ENCODE assay signal across 22 mouse cellular contexts in genomic region chr3:128149216-128149615, GRCm38 (mm10).
"Had no signal": no experiment of that assay in that cellular context is flagged by ENCODE, and none has a peak within 500 bp of the region (broad histone marks: within the 10 kb centered on the region; RNA-seq: fewer than 3 reads in every experiment).

No protein-coding gene starts in this region.

- H3K4me3 ChIP-seq: kidney, embryonic 15.5 days; limb, embryonic 12.5 days; limb, embryonic 15.5 days; midbrain, embryonic 13.5 days; myocyte; neural tube, embryonic 13.5 days had no signal

- H3K9me3 ChIP-seq: kidney, embryonic 15.5 days; limb, embryonic 12.5 days; limb, embryonic 15.5 days; midbrain, embryonic 13.5 days; neural tube, embryonic 13.5 days had no signal

- H3K4me2 ChIP-seq: kidney, embryonic 15.5 days; limb, embryonic 12.5 days; limb, embryonic 15.5 days; liver, embryonic 11.5 days; lung, embryonic 14.5 days; midbrain, embryonic 13.5 days; neural tube, embryonic 13.5 days had no signal

- ATAC-seq: liver, postnatal 0 days; midbrain, embryonic 13.5 days; midbrain, embryonic 16.5 days had no signal

- H3K9ac ChIP-seq: kidney, embryonic 15.5 days; limb, embryonic 12.5 days; limb, embryonic 15.5 days; liver, embryonic 14.5 days; liver, postnatal 0 days; lung, embryonic 14.5 days; midbrain, embryonic 13.5 days; neural tube, embryonic 13.5 days had no signal

- H3K4me1 ChIP-seq: kidney, embryonic 15.5 days; limb, embryonic 15.5 days; neural tube, embryonic 13.5 days had no signal

- DNase-seq: kidney, adult 8-10 months; kidney, postnatal 10 days; kidney, postnatal 36 days; left cerebral cortex, postnatal 4 days; liver, postnatal 0 days; lung, embryonic 14.5 days; lung, postnatal 10 days; lung, postnatal 36 days; retina, postnatal 1 day; right cerebral cortex, postnatal 25 days; spleen, adult 18-20 months; thymus, adult 18-20 months; thymus, postnatal 4 days had no signal

- H3K36me3 ChIP-seq: kidney, embryonic 15.5 days; limb, embryonic 12.5 days; limb, embryonic 15.5 days; midbrain, embryonic 13.5 days; neural tube, embryonic 13.5 days had no signal

- H3K27ac ChIP-seq: kidney, embryonic 15.5 days; limb, embryonic 12.5 days; limb, embryonic 15.5 days; liver, embryonic 14.5 days; midbrain, embryonic 13.5 days; neural tube, embryonic 13.5 days had no signal

- H3K27me3 ChIP-seq: kidney, embryonic 15.5 days; limb, embryonic 12.5 days; limb, embryonic 15.5 days; midbrain, embryonic 13.5 days; neural tube, embryonic 13.5 days had no signal
